Mouse (Mus musculus) right cerebral cortex, postnatal 25 days (tissue): ENCODE results near the gene Alg14.

Experiments used
- DNase-seq: peaks from one replicate; pipeline ENCODE4 v3.0.0; 2022

Alg14 gene

GRCm38 (mm10) chr3:121291560-121292258 is at the start of gene Alg14:
Alg14 (plus strand) TSS chr3:121291773.
- DNase-seq, result peak; percentile 96

- DNase-seq, result no peak
These were observed 49.2 kb upstream of the Alg14 start for GRCm38 (mm10) chr3:121242111-121242936.

GRCm38 (mm10) chr3:121242941-121243340 is 48.6 kb upstream of the Alg14 start:
- DNase-seq, result no peak

- DNase-seq, result no peak
These were observed 41.5 kb upstream of the Alg14 start for GRCm38 (mm10) chr3:121250048-121250447.

GRCm38 (mm10) chr3:121250576-121251433 is 40.8 kb upstream of the Alg14 start:
- no peak for DNase-seq

GRCm38 (mm10) chr3:121255501-121255900 is 36.1 kb upstream of the Alg14 start:
- no peak for DNase-seq

GRCm38 (mm10) chr3:121256131-121256530 is 35.4 kb upstream of the Alg14 start:
- DNase-seq, result no peak

GRCm38 (mm10) chr3:121257418-121257817 is 34.2 kb upstream of the Alg14 start:
- DNase-seq, result peak; percentile 62

GRCm38 (mm10) chr3:121258521-121259478 is 32.8 kb upstream of the Alg14 start:
- DNase-seq, result peak; percentile 30

GRCm38 (mm10) chr3:121260041-121260440 is 31.5 kb upstream of the Alg14 start:
- no peak for DNase-seq

- DNase-seq, result no peak
These were observed 30.7 kb upstream of the Alg14 start for GRCm38 (mm10) chr3:121260831-121261230.

- no peak for DNase-seq
These were observed 30.3 kb upstream of the Alg14 start for GRCm38 (mm10) chr3:121261251-121261650.

- DNase-seq, result no peak
These were observed 29.5 kb upstream of the Alg14 start for GRCm38 (mm10) chr3:121261939-121262520.

GRCm38 (mm10) chr3:121262521-121263204 is 28.9 kb upstream of the Alg14 start:
- DNase-seq, result peak; percentile 71

GRCm38 (mm10) chr3:121263205-121263548 is 28.4 kb upstream of the Alg14 start:
- peak; percentile 55 for DNase-seq

- DNase-seq, result no peak
These were observed 27.3 kb upstream of the Alg14 start for GRCm38 (mm10) chr3:121264242-121264641.

GRCm38 (mm10) chr3:121267283-121267682 is 24.3 kb upstream of the Alg14 start:
- DNase-seq, result no peak

GRCm38 (mm10) chr3:121272577-121272976 is 19.0 kb upstream of the Alg14 start:
- no peak for DNase-seq

GRCm38 (mm10) chr3:121274010-121274409 is 17.6 kb upstream of the Alg14 start:
- DNase-seq, result no peak

GRCm38 (mm10) chr3:121277009-121277408 is 14.6 kb upstream of the Alg14 start:
- no peak for DNase-seq

GRCm38 (mm10) chr3:121277557-121277956 is 14.0 kb upstream of the Alg14 start:
- no peak for DNase-seq
